Comparison of ENCODE assay signal across 12 mouse cellular contexts in the genomic region with DNA sequence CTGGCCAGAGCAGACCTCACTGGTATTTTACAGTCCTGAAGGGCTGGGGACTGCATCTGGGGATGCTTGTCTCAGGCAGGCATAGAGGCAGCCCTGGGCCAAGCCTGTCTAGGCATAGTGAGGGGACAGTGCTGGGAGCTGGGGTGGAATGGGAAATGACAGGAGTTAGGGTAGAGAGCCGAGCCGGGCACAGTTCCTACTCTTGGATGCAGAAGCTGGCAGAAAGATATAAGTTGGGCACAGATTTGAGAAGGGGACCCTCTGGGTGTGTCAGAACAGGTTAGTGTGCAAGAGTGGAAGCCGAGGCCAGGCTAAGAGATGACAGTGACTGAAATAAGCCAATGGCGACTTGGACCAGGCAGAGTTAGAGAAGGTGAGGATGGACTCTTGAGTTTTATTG. TPM values are rescaled to one million over a fixed set of nuclear protein-coding genes. Genes with fewer than 3 reads are reported as not detected.
DNase-seq lines count a peak whose midpoint lies in the region.
"Had no signal": no experiment of that assay in that cellular context is flagged by ENCODE, and none has a peak within 500 bp of the region (broad histone marks: within the 10 kb centered on the region; RNA-seq: fewer than 3 reads in every experiment).

No protein-coding gene starts in this region.

- DNase-seq in adrenal gland, postnatal 14 days = peak; percentile 2
- DNase-seq in adrenal gland, adult 8-10 months = no peak
- peak; percentile 38 to 56 for DNase-seq in cerebellum, postnatal 14 days
- DNase-seq in cerebellum, postnatal 25 days = no peak
- DNase-seq in heart, adult 11 months = peak; percentile 78
- no peak for DNase-seq in heart, postnatal 36 days
- DNase-seq in urinary bladder, adult 2 months (ENCODE audit: low spot score) = peak; percentile 12
- no peak for DNase-seq in urinary bladder, postnatal 14 days (ENCODE audit: low spot score)
- DNase-seq: B cell, adult 2 months; cerebellum, adult 18-20 months; cerebellum, adult 8-10 months; forebrain, postnatal 0 days had no signal

- intact Hi-C loops in heart, postnatal 36 days (cut with DNase I) = no loop called here

RNA-seq across cellular contexts. Expression of gene Ptrhd1, which starts 31.6 kb away (rescaled TPM):
- total RNA-seq in adrenal gland, postnatal 14 days (2021) = 6.2 and 6.5 TPM in 2 replicates
- total RNA-seq in adrenal gland, adult 8-10 months (2022) = 1 to 10 TPM; 7.0 to 9.4 (median 8.5) TPM
- 1 to 10 TPM; 4.0 to 4.1 TPM for total RNA-seq in heart, postnatal 36 days (2021)
- 3.1 and 3.5 TPM in 2 replicates for polyA plus RNA-seq in urinary bladder, adult 2 months (2012; rRNA removed)

RNA-seq across cellular contexts. Expression of gene Cenpo, which starts 31.9 kb away (rescaled TPM):
- 10.0 and 11.6 TPM in 2 replicates for total RNA-seq in adrenal gland, postnatal 14 days (2021)
- total RNA-seq in adrenal gland, adult 8-10 months (2022) = 10 to 100 TPM in 3 of 4 experiments, 1 to 10 TPM in 1; 8.3 to 15.3 (median 12.2) TPM
- total RNA-seq in heart, postnatal 36 days (2021) = 1 to 10 TPM; 2.0 to 2.1 TPM
- polyA plus RNA-seq in urinary bladder, adult 2 months (2012; rRNA removed) = 10.5 and 12.9 TPM in 2 replicates

Comparison
In these comparisons a context has a peak if more than half of its experiments do, and no peak if none do; other contexts are left out.
1. DNase-seq: peak in adrenal gland, postnatal 14 days (single experiment), cerebellum, postnatal 14 days (2 of 2), heart, adult 11 months (single experiment) and urinary bladder, adult 2 months (single experiment); none in adrenal gland, adult 8-10 months (single experiment), cerebellum, postnatal 25 days (0 of 2), heart, postnatal 36 days (0 of 2) and urinary bladder, postnatal 14 days (single experiment).